ENCODE assay signal across 8 mouse cellular contexts in the genomic region with DNA sequence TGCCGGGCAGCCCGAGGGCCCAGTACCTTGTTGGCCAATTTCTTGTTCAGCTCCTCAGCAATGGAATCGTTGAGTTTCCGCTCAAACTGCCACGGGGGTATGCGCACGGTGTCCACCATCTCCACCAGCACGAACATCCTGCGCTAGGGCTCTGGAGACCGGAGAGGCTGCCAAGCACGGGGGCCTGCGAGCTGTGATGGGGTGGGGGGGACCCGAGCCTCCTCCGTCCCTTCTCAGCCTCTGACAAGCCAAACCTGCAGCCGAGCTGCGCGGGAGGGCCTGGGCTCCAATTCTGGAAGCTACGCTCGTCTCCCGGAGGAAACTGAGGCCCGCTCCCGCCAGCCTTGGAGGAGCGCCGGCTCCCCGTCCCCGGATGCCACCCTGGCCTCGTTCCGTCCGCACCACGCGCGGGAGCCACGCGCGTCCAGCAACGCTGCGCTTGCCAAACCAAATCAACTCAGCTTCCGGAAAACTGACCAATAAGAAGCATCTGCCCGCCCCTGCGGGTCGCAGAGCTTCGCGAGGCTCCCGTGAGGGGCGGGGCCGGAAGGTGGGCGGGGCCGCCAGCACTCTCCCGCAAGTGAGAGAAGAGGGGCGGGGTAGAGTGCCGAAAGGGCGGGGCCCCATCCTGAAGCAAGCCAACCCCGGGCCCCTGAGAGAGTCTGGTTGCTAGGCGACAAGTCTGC. TPM values are rescaled to one million over a fixed set of nuclear protein-coding genes. Genes with fewer than 3 reads are reported as not detected.
DNase-seq lines count a peak whose midpoint lies in the region; ATAC-seq and TF ChIP-seq lines count a peak whose summit lies in the region.

A gene (minus strand): TSS at position 481 of the 686 bp plus-strand sequence.

- peaks cover 18% of the 10 kb centered on the region for H3K4me1 ChIP-seq in bone marrow macrophage, adult 2 months (ENCODE audit: control insufficient read depth, insufficient read depth, low read length)
- H3K4me1 ChIP-seq in embryonic fibroblast, embryonic 13.5 days (ENCODE audit: control insufficient read depth, insufficient read depth, low read length), result no peaks in the 10 kb centered on the region; the same call in 1 of the 2 replicates
- H3K4me1 ChIP-seq in kidney, embryonic 14.5 days (ENCODE audit: control insufficient read depth, insufficient read depth, low read length), result peaks cover 34% of the 10 kb centered on the region
- peaks cover 20% of the 10 kb centered on the region for H3K4me1 ChIP-seq in limb, embryonic 15.5 days

- no peaks in the 10 kb centered on the region for H3K9me3 ChIP-seq in kidney, embryonic 14.5 days (ENCODE audit: control insufficient read depth, low read length)
- no peaks in the 10 kb centered on the region for H3K9me3 ChIP-seq in limb, embryonic 15.5 days

- H3K36me3 ChIP-seq in kidney, embryonic 14.5 days (ENCODE audit: control insufficient read depth, insufficient read depth, low read length), result 0 out of 2 replicates have a peak, but pooled peaks cover 2% of the 10 kb centered on the region
- 0 out of 2 replicates have a peak, but pooled peaks cover 17% of the 10 kb centered on the region for H3K36me3 ChIP-seq in limb, embryonic 15.5 days

- H3K4me2 ChIP-seq in kidney, embryonic 14.5 days (replicated peaks; ENCODE audit: low read depth, low read length), result peak within 1 kb of the TSS; percentile 93
- H3K4me2 ChIP-seq in limb, embryonic 15.5 days, result peak within 1 kb of the TSS; percentile 80

- under 1% methylated on average over 54 of the region's 54 CpGs for WGBS in kidney, embryonic 14.5 days
- under 1% methylated on average over 54 of the region's 54 CpGs for WGBS in limb, embryonic 15.5 days

- TF ChIP-seq POLR2A in bone marrow macrophage, adult 2 months (IDR thresholded peaks at IDR 0.05; ENCODE audit: borderline replicate concordance, low read depth, low read length), result no peak
- TF ChIP-seq POLR2A in embryonic fibroblast, embryonic 13.5 days (IDR thresholded peaks at IDR 0.05; ENCODE audit: low read depth, low read length), result peak; percentile 79

- H3K9ac ChIP-seq in kidney, embryonic 14.5 days (ENCODE audit: low read depth, low read length), result peak within 1 kb of the TSS; percentile 75
- H3K9ac ChIP-seq in limb, embryonic 15.5 days, result peak within 1 kb of the TSS; percentile 75

- no peaks in the 10 kb centered on the region for H3K27me3 ChIP-seq in kidney, embryonic 14.5 days (ENCODE audit: control insufficient read depth, insufficient read depth, low read length)
- H3K27me3 ChIP-seq in limb, embryonic 15.5 days, result no peaks in the 10 kb centered on the region

- no peak within 1 kb of the TSS for H3K27ac ChIP-seq in bone marrow macrophage, adult 2 months (ENCODE audit: insufficient read depth, low read depth, low read length)
- 0 out of 2 replicates have a peak within 1 kb of the TSS, but pooled peaks have one; percentile 2 for H3K27ac ChIP-seq in embryonic fibroblast, embryonic 13.5 days (ENCODE audit: insufficient read depth, low read length)
- H3K27ac ChIP-seq in kidney, embryonic 14.5 days (ENCODE audit: low read depth, low read length), result peak within 1 kb of the TSS; percentile 56; the same call in 1 of the 2 replicates
- peak within 1 kb of the TSS; percentile 78 for H3K27ac ChIP-seq in limb, embryonic 15.5 days

- ATAC-seq in kidney, embryonic 14.5 days (ENCODE audit: low FRiP score, low TSS enrichment), result peak; percentile 93
- ATAC-seq in limb, embryonic 15.5 days (ENCODE audit: insufficient number of reproducible peaks, low FRiP score, low TSS enrichment, low read depth), result peak; percentile 95

- peak; percentile 99 for DNase-seq in A20 (ENCODE audit: low read depth, low spot score)
- peak; percentile 94 for DNase-seq in heart, adult 9 months (ENCODE audit: low spot score in 2 of 2)
- peak; percentile 77 to 83 for DNase-seq in monocyte, adult 2 months (ENCODE audit: low read depth in 1 of 2, low spot score in 2 of 2)
- DNase-seq in spleen, postnatal 36 days (ENCODE audit: low spot score in 2 of 2), result peak; percentile 96 to 97

- no peak for TF ChIP-seq CTCF in bone marrow macrophage, adult 2 months (IDR thresholded peaks at IDR 0.05; ENCODE audit: low read depth, low read length)
- no peak for TF ChIP-seq CTCF in embryonic fibroblast, embryonic 13.5 days (IDR thresholded peaks at IDR 0.05; ENCODE audit: borderline replicate concordance, insufficient read depth, low read length)

- H3K4me3 ChIP-seq in bone marrow macrophage, adult 2 months (ENCODE audit: insufficient read depth, low read length), result peak within 1 kb of the TSS; percentile 85
- peak within 1 kb of the TSS; percentile 67 for H3K4me3 ChIP-seq in embryonic fibroblast, embryonic 13.5 days (ENCODE audit: insufficient read depth, low read length)
- peak within 1 kb of the TSS; percentile 82 for H3K4me3 ChIP-seq in kidney, embryonic 14.5 days (ENCODE audit: low read length)
- H3K4me3 ChIP-seq in limb, embryonic 15.5 days, result peak within 1 kb of the TSS; percentile 69

RNA-seq across cellular contexts. Expression of the gene that starts here (rescaled TPM):
- 6.0 and 6.8 TPM in 2 replicates for polyA plus RNA-seq in bone marrow macrophage, adult 2 months (2012; ENCODE audit: insufficient read depth, insufficient read length, missing spikeins)
- 12.3 and 16.2 TPM in 2 replicates for polyA plus RNA-seq in embryonic fibroblast, embryonic 13.5 days (2011; ENCODE audit: insufficient read length, low read depth, missing spikeins)
- polyA plus RNA-seq in kidney, embryonic 14.5 days (2014; fragmentation: Nextera tagmentation; extraction: Ambion mirVana), result 76.5 and 78.9 TPM in 2 replicates
- 60.5 and 76.3 TPM in 2 replicates for polyA plus RNA-seq in limb, embryonic 15.5 days (2015; fragmentation: Nextera tagmentation; extraction: Ambion mirVana)
